Mouse (Mus musculus) layer of hippocampus, postnatal 10 days (tissue): ENCODE results near the gene G6pdx. TPM values are rescaled to one million over a fixed set of nuclear protein-coding genes. Genes with fewer than 3 reads are reported as not detected.

Experiments
- DNase-seq, 2 experiments: peaks; one replicate each; pipeline ENCODE4 v3.0.0; 2021; ENCODE audit warnings: low spot score in 2 of 2
- long read RNA-seq: library from polyadenylated mRNA; stranded (forward); transcript quantifications from one replicate; pipeline ENCODE4 v2.0.0, GENCODE M21; 2023
- total RNA-seq, 2 experiments: library from RNA; stranded (reverse); gene quantifications; 2 replicates each; pipeline ENCODE4 v1.2.3; 2021

G6pdx gene
- total RNA-seq: 10 to 100 TPM; 35.3 to 36.3 TPM
- long read RNA-seq, transcript G6pdx-201 (13 exons, 2,652 nt): major isoform, 11 of 27 reads
- long read RNA-seq, partial matches to known transcripts: 14 of 27 reads
- long read RNA-seq, other reads (novel, unspliced or antisense): 1 of 27 reads

DNA sequence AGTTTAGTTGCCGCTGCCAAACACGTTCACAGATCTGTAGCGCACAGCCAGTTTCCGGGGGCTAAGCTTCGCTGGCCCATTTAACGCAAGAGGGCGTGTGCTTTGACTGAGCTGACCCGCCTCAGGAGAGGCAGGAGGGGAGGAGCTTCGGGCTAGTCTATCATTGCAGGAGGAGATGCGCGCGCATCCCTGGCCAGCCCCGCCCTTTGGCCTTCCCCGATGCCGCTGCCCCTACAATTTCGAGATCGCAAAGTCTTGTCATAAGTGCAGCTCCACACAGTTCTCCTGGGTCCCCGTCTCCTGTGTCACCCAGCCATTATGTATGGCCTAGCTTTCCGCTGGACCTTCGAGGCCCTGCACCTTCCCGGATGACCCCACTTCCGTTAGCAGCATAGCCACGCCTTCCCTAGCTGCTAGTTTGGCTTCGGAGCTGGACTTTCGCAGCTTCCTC, at the start of gene G6pdx:
TSS of gene G6pdx (minus strand) at position 369 of the 451 bp plus-strand sequence.
- DNase-seq: peak; percentile 78 to 84

DNA sequence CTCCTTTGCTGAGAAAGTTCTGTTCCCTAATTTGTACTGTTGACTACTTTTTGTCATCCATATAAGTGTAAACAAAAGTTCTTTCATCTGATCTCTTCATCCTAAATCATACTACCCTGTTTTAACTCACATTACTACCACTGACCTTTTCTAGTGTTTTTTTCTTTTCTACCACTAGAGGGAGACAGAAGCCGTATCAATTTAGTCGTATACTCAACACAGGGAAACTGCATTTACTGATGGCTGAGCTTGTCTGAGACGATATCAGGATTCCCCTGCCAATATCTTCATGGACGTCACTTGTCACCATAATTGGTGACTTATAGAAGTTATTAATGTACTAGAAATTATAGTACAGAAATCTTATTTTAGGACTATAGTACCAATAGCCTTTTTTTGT, 23.8 kb upstream of the G6pdx start:
- DNase-seq: no peak

DNA sequence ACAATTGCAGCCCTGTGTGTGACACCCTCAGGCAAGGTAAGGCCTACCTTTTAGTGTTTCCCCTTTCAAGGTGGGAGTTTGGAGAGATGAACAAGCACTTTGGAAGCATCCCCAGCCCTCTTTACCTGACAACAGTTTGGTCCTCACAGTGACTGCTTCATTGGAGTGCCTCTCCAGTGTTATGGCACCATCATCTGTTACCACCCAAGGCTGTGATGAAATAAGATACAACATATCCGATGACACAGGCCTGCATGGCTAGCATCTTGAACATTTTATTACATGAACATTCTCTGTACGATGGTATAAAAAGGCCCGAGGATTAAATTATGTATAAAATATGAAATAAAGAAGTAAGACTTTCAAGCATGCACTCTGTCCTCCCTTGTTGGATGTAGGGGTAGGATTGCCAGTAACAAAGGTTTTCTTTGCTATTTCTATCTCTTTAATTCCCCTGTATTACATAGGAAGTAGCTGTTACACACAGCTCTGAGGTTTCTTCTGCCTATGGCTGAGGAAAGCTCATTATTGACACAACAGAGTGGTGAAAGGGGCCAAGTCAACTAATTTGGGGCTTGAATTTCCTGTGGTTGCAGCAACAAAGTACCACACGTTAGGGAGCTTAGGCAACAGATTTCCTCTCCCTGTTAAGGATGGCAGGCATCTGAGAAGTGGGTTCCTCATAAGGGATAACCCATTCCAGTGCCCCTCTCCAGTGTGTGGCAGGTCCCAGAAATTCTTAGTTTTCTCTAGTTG, 22.3 kb upstream of the G6pdx start:
- DNase-seq: no peak

DNA sequence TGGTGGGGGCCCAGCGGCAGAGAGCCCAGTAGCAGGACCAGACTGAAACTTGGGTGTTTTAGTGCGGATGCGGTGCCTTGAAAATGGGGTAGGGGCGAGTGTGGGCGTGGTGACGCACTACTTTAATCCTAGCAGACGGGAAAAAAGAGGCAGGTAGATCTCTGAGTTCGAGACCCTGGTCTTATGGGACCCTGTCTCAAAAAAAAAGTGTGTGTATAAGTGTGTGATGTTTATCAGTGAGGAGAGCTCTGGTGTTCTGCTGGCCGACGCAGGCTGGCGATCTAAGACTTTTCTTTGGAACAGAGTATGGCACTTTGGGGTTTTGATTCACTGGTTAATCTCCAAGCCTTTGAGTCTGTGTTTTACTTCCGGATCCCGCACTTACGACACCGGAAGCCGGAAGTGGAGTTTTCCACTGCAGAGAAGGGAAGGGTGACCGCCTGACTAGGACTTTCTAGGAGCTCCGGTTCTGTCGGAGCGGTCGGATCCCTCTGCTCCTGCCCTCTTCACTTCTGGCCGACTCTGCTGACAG, 362 bp upstream of the G6pdx start:
- peak; percentile 56 to 62 for DNase-seq

DNA sequence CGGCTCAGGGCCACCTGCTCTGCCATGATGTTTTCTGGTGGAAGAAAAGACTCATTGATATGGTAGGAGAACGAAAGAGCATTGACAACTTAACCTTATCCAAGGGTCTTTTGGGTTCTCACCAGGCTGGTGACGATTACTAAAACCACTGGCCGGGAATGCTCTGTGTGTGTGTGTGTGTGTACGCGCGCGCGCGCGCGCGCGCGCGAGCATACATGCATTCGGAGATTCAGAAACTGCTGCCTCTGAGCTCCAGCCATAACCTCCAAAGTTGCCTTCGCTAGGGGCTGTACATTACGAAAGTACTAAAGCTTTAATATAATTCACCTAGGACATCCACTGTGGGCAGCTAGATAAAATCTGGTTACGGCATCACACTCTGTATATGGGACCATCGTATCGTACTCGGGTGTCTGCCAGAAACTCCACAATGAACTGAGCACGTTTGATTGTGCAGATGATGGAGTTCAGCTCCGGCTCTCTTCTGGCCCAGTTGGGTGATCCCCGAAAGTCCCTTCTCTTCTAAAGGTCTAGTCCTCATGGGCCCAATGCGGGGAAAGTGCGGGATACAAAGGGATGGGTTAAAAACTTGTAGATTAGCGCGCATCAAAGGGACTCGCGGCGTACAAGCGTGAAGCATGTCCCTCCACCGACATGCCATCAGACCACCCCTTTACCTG, 708 bp downstream of the G6pdx start:
- DNase-seq: no peak

DNA sequence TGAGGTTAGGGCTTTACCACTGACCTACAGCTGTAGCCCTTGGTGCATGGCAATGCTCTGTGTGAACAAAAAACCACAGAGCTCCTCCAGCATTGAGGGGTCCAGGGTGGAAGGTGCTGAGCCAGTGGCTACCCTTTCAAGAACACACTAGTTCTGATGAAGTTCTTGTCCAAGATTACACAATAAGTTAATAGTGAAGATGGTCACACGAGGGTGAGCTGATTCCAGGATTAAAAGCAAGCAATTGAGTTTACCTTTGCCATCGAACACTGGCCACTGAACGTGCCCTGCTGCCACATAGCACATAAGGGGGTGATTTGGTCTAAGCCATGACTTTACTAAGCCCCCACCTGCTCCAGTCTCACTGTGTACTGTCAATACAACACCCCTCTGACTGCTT, 1.9 kb downstream of the G6pdx start:
- DNase-seq: no peak

DNA sequence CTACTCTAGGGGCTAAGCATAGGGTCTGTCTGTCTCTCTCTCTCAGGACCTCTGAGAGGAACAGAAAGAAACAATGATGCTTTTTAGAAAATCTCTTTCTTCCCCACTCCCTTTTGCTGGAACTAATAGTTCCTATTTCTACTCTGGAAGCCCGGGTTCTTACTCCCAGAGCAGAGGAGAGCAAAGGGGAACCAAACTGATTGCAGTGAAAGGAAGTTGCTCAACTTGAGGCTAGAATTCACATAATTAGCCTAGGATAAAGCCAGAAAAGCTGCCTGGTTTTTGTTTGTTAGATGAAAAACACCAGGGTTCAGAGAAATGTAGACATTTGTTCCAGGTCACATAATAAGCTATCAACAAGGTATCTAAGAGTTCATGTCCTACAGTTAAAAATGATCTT, 2.7 kb downstream of the G6pdx start:
- DNase-seq: no peak

DNA sequence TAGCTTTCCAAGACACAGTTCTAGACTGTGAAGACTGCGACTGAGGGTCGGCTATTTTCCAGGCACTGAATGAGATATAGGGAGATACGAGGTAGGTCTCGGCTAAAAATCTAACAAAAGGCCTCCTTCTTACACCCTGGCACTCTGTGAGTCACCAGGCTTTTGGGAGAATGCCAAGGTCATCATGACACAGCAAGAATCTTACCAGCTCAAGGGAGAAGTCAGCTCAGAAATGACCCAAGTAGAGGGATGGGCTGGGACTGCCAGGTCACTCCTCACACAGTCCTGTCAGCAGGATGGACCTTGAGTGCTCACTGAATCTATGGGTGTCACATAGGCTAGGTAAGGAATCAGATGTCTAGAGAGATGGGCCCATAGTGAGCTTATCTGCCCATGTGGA, 3.8 kb downstream of the G6pdx start:
- DNase-seq: no peak

DNA sequence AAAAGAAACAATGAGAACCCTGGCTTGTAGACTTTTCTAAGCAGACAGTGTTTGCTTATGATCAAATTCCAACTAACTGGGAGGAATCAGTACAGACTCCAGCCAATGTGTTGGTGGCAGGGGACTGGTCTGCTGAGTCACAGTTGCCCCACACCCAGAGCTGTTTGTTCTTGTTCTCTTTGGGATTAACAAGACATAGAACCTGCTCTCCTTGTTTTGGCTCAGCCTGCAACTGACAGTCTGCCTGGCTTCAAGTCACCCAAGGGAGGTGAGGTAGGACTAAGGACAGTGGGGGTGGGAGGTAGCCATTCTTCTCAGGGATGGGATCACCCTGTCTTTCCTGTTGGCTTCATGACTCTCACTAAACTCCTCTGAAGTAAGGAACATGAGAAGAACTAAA, 4.6 kb downstream of the G6pdx start:
- no peak for DNase-seq

DNA sequence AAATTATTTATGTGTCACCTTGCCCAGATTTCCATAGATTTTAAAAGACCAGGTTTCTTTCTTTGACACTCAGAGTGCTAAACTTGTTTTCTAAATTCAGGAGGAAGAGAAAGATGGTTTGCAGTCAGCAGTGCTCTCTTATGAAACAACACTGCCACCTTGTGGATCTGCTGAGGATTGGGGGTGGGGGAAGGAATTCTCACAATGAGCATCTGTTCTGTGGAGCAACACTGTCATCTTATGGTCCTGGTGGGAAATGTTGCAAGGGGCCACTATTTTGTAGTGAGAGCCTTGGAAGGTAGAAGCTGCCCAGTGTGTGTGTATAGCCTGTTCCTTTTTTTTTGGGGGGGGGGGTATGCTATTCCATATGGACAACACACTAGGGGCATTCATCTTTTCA, 15.6 kb downstream of the G6pdx start:
- peak; percentile 67 to 75 for DNase-seq

DNA sequence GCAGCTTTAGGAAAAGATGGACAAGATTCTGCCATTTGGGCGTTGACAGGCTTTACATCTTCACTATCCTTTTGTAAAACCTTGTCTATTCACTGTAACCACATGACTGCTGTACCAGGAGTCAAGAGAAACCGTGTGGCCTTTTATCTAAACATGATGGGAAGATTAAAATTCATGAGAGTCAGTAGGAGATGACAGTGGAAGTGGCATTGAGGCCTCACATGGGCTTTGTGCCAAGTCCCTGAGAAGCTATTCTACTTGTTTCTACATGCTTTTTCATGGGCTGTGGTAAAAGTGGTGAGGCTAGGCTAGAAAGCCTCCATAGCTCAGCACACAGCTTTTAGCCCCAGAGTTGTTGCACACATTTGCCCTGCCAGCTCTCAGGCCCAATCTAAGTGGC, 20.7 kb downstream of the G6pdx start:
- DNase-seq: no peak

DNA sequence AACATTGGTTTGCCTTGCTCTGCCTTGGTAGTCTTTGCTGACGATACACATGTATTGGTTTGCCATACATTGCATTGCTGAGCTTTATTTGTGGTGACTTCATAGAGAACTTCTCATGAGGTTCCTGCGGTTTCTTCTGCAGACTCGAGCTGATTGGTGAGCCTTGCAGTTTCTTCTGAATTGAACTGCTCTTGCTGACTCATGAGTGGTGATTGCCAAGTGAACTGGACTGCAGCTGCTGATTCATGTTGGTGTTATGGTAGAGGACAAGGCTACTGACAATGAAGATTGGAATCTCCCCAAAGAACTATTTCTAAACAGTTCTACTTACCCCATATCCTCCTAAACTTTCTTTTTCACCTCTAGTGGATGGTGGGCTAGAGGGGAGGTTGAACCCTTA, 28.9 kb downstream of the G6pdx start:
- no peak for DNase-seq

DNA sequence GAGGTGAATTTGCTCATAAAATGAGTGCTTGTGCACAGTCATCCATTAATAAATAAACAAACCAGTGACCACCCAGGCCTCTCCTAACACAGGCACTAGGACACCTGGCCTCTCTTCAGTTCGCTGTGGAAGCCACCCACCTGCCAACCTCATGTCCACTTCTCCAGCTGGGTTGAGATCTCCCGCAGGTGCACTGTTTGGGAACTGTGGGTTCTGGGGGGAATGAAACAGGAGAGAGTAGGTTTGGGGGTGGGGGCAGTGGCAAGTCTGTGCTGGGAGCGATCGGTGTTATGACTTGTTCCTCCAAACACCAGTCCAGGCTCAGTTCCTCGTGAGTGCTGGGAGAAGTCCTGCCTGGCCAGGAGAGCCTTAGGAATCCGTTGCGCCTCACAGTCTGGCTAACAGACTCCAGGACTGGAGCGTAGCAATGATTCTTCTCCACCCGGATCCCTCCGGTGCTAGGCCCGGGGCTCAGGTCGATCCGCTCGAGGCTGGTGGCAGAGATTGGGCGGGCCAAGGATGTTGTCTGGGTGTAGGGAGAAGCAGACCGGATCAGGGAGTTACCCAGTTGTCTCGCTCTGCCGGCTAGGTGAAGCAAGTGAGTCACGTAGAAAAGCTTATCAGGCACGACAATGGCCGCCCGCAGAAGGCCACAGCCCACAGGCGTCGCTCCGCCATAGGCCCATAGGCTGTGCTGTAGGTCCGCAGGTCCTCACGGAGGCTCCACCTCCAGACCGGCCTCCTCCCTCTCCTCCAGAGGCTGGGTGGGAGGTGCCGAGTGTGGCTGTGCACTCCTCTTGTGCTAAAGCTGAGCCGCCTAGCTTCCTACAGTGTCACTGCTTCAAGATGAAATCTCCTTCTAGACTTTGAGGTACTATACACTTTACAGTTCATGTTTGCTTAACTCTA, 36.2 kb downstream of the G6pdx start, which contains the start of the genes Fam3a and Ikbkg:
TSS of gene Fam3a (minus strand) at position 738 of the 909 bp plus-strand sequence.
TSS of gene Ikbkg (plus strand) at position 756 of the 909 bp plus-strand sequence.
- peak; percentile 60 to 71 for DNase-seq

DNA sequence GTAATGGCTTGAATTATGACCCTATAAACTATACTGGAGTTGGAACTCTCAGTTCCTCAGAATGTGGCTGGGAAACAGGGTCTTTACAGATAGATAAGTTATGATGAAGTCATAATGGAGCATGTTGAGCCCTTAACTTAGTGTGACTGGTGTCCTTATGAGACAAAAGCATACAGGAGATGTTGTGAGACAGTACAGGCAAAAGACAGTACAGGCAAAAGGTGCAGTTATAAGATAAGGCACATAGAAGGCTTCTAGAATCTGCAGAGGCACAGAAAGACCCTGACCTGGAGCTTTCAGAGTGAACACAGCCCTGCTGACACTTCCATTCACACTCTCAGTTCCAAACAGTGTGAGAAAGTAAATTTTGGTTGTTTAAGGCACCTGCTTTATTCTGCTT, 40.8 kb downstream of the G6pdx start:
- no peak for DNase-seq

DNA sequence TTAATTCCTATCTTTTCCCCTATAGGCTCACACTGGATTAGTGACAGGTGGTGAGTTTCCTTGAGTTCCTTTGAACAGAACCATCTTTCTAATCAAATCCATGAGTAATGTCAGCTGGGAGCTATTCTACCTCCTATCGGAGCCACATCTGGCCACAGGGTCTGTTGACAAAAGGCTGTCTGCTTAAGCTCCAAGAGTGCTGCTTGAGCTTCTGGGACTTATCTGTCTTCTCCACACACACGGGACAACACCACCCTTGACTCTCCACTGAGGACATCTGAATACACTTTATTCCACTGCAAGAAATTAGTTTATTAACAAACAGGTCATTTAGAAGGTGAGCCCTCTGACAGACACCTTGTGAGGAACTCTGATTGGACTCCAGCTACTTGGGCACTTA, 44.5 kb downstream of the G6pdx start:
- no peak for DNase-seq

DNA sequence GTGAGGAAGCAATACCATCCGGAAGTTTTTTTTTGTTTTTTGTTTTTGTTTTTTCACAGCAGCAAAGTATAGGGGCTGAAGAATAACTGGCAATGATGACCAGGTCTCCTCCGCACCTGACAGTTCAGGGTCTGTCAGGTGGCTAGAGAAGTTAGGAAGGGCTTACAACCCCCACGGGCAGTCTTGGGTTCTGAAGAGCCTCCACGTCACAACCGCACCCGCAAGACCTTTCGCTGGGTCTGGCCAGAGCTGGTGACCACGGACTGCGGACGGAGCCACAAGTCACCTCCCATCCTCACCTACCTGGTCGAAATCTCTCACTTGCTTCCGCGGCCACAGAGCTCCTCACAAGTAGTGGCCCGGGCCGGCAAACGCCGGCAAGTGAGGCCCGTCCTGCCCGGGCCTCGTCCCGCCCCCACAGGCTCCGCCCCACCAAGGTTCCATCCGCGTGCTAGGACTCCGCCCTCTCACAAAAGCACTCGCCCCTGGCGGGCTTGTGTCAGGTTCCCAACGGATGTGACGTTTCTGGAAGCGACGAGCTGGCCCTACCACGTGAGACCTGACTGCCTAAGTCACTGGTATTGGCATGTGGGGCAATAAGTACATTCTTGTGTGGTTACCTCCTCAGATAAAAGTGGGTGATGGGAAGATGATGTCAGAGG, 56.0 kb downstream of the G6pdx start, which contains the start of the genes Ubl4a and Slc10a3:
TSS of gene Ubl4a (minus strand) at position 331 of the 662 bp plus-strand sequence.
TSS of gene Slc10a3 (minus strand) at position 462 of the 662 bp plus-strand sequence.
- peak; percentile 66 to 80 for DNase-seq

DNA sequence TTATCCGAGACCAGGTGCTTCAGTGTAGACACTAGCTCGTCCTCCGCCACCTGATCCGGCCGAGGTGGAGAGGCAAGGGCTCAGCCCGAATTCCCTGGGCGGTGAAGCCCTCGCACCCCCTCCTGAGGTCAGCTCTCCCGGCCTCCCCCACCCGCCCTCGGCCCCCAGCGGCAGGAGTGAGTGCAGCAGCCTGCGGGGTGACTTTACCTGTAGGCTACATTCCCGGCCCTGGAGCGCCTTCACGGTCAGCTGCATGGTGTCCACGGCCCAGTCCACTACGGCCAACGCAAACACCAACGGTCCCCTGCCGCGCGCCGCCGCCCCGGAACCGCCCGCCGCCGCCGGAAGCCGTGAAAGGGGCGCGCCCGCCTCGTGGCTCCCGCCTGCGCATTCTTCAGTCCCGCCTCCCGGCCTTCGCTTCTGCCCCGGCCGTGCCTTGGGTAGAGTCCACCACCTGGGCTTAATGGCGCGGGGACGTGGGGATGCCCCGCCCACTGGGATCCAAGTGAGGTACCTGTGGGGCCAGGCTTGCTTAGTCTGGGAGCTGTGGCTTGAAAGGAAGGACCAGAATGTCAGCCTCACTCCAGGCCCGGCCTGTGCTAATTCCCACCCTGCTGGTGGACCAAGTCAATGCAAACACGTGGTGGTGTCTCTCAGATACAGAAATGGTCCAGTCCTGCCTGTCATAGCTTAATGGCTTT, 60.6 kb downstream of the G6pdx start:
- peak; percentile 60 to 71 for DNase-seq

DNA sequence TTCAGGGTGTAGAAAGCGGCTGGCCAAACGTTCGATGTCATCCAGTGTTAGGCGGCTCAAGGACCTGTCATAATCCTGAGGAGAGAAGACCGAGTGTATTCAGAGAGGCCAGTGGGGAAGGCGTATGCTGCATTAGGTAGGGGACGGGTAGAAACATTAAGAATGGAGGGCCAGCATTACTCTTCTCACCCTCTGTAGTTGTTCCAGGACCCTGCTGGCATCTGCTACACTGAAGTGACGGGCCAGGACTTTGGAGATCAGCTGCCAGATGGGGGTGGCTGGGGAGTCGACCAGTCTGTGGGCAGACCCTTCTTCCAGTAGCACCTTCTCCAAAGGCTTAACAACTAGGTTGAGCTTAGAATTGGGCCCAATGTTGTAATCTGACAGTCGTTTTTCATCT, 61.5 kb downstream of the G6pdx start:
- no peak for DNase-seq
